Mouse (Mus musculus): ENCODE measurements at regions not wholly inside any gene's neighbourhood (a gene's known extent, or its start where the extent isn't known, plus 50 kb on each side); places are given as distances from the start of the nearest gene placed in this dataset.

GRCm38 (mm10) chr5:85594413-85595081 lies 470.8 kb downstream of the Cenpc1 start:
- Histone ChIP-seq H3K27ac (no peak overlapping the region), H3K4me3 (replicated peaks; ENCODE audit: low read depth, low read length) (no peak overlapping the region), H3K9me3 (replicated peaks; ENCODE audit: low read length) (no peaks in the 10 kb centered on the region), H3K4me2 (ENCODE audit: low read length) (no peak overlapping the region), H3K27me3 (ENCODE audit: insufficient read depth, low read length) (no peaks in the 10 kb centered on the region), H3K4me1 (replicated peaks; ENCODE audit: insufficient read depth, low read length) (no peaks in the 10 kb centered on the region), H3K36me3 (ENCODE audit: insufficient read depth, low read length) (no peaks in the 10 kb centered on the region), H3K9ac (ENCODE audit: low read depth, low read length) (no peak overlapping the region)
- DNase-seq (ENCODE audit: low spot score) (no peak), ATAC-seq (replicated peaks; ENCODE audit: low FRiP score, low read depth) (no peak)
- WGBS = 77% methylated on average over 4 of the region's 4 CpGs
- TF ChIP-seq CTCF (IDR thresholded peaks at IDR 0.05; ENCODE audit: low read depth) = no peak

DNA sequence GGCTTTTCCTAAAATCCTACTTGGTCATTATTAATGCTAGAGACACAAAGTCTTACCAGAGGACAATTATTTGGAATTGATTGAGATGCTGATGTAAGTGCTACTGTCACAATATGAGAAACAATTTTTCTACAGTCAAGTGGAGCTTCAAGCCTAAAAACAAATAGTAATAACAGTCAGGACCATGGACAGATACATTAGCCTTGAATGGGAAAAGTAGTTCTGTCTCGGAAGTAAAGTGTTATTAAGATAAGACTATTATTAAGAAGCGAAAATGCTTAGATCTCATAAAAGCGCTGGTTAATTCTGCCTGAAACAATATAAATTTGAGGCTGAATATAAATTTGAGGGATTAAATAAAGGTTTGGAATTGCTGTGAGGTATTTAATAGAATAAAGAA lies 473.1 kb downstream of the Cenpc1 start:
- Histone ChIP-seq H3K4me2 (ENCODE audit: low read length) (no peak overlapping the region), H3K27me3 (ENCODE audit: insufficient read depth, low read length) (no peaks in the 10 kb centered on the region), H3K9ac (ENCODE audit: low read depth, low read length) (no peak overlapping the region), H3K9me3 (replicated peaks; ENCODE audit: low read length) (no peaks in the 10 kb centered on the region), H3K27ac (no peak overlapping the region), H3K4me3 (replicated peaks; ENCODE audit: low read depth, low read length) (no peak overlapping the region), H3K4me1 (replicated peaks; ENCODE audit: insufficient read depth, low read length) (no peaks in the 10 kb centered on the region), H3K36me3 (ENCODE audit: insufficient read depth, low read length) (no peaks in the 10 kb centered on the region)
- WGBS = 72% methylated on average over 3 of the region's 3 CpGs
- TF ChIP-seq CTCF (IDR thresholded peaks at IDR 0.05; ENCODE audit: low read depth) = no peak
- DNase-seq (ENCODE audit: low spot score) (peak; percentile 24), ATAC-seq (replicated peaks; ENCODE audit: low FRiP score, low read depth) (no peak)

- Histone ChIP-seq H3K27me3 (ENCODE audit: insufficient read depth, low read length) (no peaks in the 10 kb centered on the region), H3K4me1 (replicated peaks; ENCODE audit: insufficient read depth, low read length) (no peaks in the 10 kb centered on the region), H3K9ac (ENCODE audit: low read depth, low read length) (no peak overlapping the region), H3K4me2 (ENCODE audit: low read length) (no peak overlapping the region), H3K27ac (no peak overlapping the region), H3K4me3 (replicated peaks; ENCODE audit: low read depth, low read length) (no peak overlapping the region), H3K9me3 (replicated peaks; ENCODE audit: low read length) (no peaks in the 10 kb centered on the region), H3K36me3 (ENCODE audit: insufficient read depth, low read length) (no peaks in the 10 kb centered on the region)
- peak; percentile 63 for TF ChIP-seq CTCF (IDR thresholded peaks at IDR 0.05; ENCODE audit: low read depth)
- DNase-seq (ENCODE audit: low spot score) (peak; percentile 29), ATAC-seq (replicated peaks; ENCODE audit: low FRiP score, low read depth) (no peak)
- 28% methylated on average over 3 of the region's 3 CpGs for WGBS
Measured at GRCm38 (mm10) chr5:85586727-85587126, 478.7 kb downstream of the Cenpc1 start.

DNA sequence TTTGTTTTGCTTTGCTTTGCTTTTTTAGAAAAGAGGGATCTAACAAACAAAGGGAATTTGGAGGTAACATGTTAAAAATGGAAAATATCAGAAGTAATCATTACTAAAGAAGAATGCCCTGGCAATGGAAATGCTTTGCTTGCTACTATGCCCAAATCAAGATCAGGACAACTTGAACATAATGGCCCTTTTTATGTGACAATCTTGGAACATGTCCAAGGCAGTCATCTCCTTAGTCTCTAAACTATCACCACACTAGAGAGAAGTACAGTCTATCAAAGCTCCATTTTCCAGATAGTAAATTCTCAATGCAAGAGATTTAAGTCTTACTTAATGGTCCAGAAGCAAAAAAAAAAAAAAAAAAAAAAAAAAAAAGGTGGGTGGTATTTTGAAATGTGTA lies 492.9 kb downstream of the Cenpc1 start:
- H3K36me3 ChIP-seq (ENCODE audit: insufficient read depth, low read length) = no peaks in the 10 kb centered on the region
- H3K27ac ChIP-seq = no peak overlapping the region
- H3K4me1 ChIP-seq (replicated peaks; ENCODE audit: insufficient read depth, low read length) = no peaks in the 10 kb centered on the region
- H3K27me3 ChIP-seq (ENCODE audit: insufficient read depth, low read length) = no peaks in the 10 kb centered on the region
- H3K4me3 ChIP-seq (replicated peaks; ENCODE audit: low read depth, low read length) = no peak overlapping the region
- no peaks in the 10 kb centered on the region for H3K9me3 ChIP-seq (replicated peaks; ENCODE audit: low read length)
- no peak for ATAC-seq (replicated peaks; ENCODE audit: low FRiP score, low read depth)
- H3K4me2 ChIP-seq (ENCODE audit: low read length) = no peak overlapping the region
- no peak for DNase-seq (ENCODE audit: low spot score)
- no peak overlapping the region for H3K9ac ChIP-seq (ENCODE audit: low read depth, low read length)
- no peak for TF ChIP-seq CTCF (IDR thresholded peaks at IDR 0.05; ENCODE audit: low read depth)

DNA sequence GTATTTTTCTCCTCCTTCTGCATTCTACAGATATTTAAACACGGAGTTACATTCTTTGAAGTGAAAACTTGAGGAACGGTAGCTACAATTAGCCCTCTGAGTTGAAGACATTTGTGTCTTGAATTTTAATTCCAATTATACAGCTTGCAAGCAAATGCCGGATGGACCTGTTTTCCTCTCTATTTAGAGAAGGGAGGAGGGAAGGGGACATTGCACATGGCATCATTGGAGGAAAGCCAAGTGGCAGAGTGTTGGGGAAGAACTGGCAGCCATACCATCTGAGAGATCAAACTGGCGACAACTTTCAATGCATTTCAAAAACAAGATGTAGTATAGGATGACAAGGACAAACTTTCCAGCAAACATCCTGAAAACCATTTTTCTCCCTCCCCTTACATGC lies 493.4 kb downstream of the Cenpc1 start:
- no peaks in the 10 kb centered on the region for H3K27me3 ChIP-seq (ENCODE audit: insufficient read depth, low read length)
- H3K36me3 ChIP-seq (ENCODE audit: insufficient read depth, low read length) = no peaks in the 10 kb centered on the region
- DNase-seq (ENCODE audit: low spot score) (no peak), ATAC-seq (replicated peaks; ENCODE audit: low FRiP score, low read depth) (no peak)
- H3K27ac ChIP-seq = no peak overlapping the region
- no peaks in the 10 kb centered on the region for H3K9me3 ChIP-seq (replicated peaks; ENCODE audit: low read length)
- TF ChIP-seq CTCF (IDR thresholded peaks at IDR 0.05; ENCODE audit: low read depth) = no peak
- 88% methylated on average over 4 of the region's 4 CpGs for WGBS
- no peak overlapping the region for H3K9ac ChIP-seq (ENCODE audit: low read depth, low read length)
- no peak overlapping the region for H3K4me3 ChIP-seq (replicated peaks; ENCODE audit: low read depth, low read length)
- no peak overlapping the region for H3K4me2 ChIP-seq (ENCODE audit: low read length)
- H3K4me1 ChIP-seq (replicated peaks; ENCODE audit: insufficient read depth, low read length) = no peaks in the 10 kb centered on the region

- Histone ChIP-seq H3K36me3 (ENCODE audit: insufficient read depth, low read length) (no peaks in the 10 kb centered on the region), H3K27ac (no peak overlapping the region), H3K4me3 (replicated peaks; ENCODE audit: low read depth, low read length) (no peak overlapping the region), H3K4me2 (ENCODE audit: low read length) (no peak overlapping the region), H3K9me3 (replicated peaks; ENCODE audit: low read length) (no peaks in the 10 kb centered on the region), H3K27me3 (ENCODE audit: insufficient read depth, low read length) (no peaks in the 10 kb centered on the region), H3K9ac (ENCODE audit: low read depth, low read length) (no peak overlapping the region), H3K4me1 (replicated peaks; ENCODE audit: insufficient read depth, low read length) (no peaks in the 10 kb centered on the region)
- ATAC-seq (replicated peaks; ENCODE audit: low FRiP score, low read depth) (no peak), DNase-seq (ENCODE audit: low spot score) (no peak)
- 82% methylated on average over 3 of the region's 3 CpGs for WGBS
- no peak for TF ChIP-seq CTCF (IDR thresholded peaks at IDR 0.05; ENCODE audit: low read depth)
Measured at GRCm38 (mm10) chr5:85571381-85571780, 494.0 kb downstream of the Cenpc1 start.

- 85% methylated on average over 1 of the region's 1 CpGs for WGBS
- DNase-seq (ENCODE audit: low spot score) = no peak
Measured at GRCm38 (mm10) chr5:85536329-85536728, 529.1 kb downstream of the Cenpc1 start.

More at GRCm38 (mm10) chr5:85536329-85536728, 529.1 kb downstream of the Cenpc1 start:
- Histone ChIP-seq H3K9ac (ENCODE audit: low read depth, low read length) (no peak overlapping the region), H3K27me3 (ENCODE audit: insufficient read depth, low read length) (no peaks in the 10 kb centered on the region), H3K4me3 (replicated peaks; ENCODE audit: low read depth, low read length) (no peak overlapping the region), H3K36me3 (ENCODE audit: insufficient read depth, low read length) (no peaks in the 10 kb centered on the region), H3K4me1 (replicated peaks; ENCODE audit: insufficient read depth, low read length) (no peaks in the 10 kb centered on the region), H3K27ac (no peak overlapping the region), H3K9me3 (replicated peaks; ENCODE audit: low read length) (no peaks in the 10 kb centered on the region), H3K4me2 (ENCODE audit: low read length) (no peak overlapping the region)
- ATAC-seq (replicated peaks; ENCODE audit: low FRiP score, low read depth) = no peak
- no peak for TF ChIP-seq CTCF (IDR thresholded peaks at IDR 0.05; ENCODE audit: low read depth)

Measured in kidney, postnatal 0 days (tissue).